Mouse (Mus musculus) lung, postnatal 4 days (tissue): Measurements from ENCODE around the gene Ankmy1.

Experiments used
- DNase-seq, 2 experiments: peaks; one replicate each; pipeline ENCODE4 v3.0.0; 2021

The Ankmy1 gene

DNA sequence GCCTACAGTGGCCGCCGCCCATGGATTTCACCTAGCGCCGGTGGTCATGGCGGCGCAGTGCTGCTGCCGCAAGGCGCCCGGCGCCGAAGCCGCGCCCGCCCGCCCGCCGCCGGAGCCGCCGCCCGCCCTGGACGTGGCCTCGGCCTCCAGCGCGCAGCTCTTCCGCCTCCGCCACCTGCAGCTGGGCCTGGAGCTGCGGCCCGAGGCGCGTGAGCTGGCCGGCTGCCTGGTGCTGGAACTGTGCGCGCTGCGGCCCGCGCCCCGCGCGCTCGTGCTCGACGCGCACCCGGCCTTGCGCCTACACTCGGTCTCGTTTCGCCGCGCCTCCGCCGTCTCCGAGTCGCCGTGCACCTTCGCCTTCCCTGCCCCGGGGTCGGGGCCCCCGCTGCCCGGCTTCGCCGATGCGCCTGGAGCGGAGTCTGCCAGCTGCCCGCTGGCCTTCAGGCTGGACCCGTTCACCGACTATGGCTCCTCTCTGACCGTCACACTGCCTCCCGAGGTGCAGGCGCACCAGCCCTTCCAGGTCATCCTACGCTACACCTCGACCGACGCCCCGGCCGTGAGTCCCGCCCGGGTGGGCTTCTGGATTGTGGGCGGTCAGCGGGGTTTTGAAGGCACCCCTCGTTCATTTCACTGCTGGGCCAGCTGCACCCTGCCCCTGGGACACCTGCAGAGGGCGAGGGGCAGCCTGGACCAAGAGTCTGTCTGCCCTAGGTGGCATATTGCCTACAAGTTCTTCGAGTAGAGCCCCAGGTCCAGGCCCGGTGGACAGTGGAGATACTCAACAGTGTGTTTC, 8.4 kb upstream of the Ankmy1 start:
- DNase-seq = peak; percentile 66 to 81

DNA sequence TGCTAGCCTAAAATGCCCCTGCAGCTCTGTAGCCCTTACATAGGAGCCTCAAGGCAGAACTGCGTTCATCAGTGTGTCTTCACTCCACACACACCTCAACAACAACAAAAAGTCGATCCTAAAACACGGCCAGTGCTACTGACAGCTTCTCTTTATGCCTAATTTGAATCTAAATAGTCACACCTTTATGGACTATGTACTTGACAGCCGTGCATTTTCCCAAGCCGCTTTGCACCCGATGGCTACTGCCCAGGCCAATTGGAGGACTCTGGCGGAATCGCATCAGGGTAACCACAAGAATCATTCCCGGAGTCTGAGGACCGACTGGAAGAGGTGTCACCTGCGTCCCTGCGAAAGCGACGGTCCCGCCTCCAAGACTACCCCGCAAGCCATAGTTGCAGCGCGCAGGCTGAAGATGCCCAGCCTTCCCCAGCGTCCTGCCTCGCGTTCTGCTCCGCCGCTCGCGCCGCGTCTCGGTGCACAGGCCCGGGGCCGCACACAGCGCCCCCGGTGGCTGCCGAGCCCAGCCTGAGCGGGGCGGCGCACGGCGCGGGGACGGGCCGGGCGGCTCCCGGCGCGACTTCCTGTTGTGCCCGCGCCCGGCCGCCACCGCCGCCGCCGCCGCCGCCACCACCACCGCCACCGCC, 7.7 kb upstream of the Ankmy1 start, which contains the start of gene Rnpepl1:
Gene Rnpepl1, plus strand, starts transcription at position 545 of the 647 bp plus-strand sequence.
- peak; percentile 85 to 90 for DNase-seq

DNA sequence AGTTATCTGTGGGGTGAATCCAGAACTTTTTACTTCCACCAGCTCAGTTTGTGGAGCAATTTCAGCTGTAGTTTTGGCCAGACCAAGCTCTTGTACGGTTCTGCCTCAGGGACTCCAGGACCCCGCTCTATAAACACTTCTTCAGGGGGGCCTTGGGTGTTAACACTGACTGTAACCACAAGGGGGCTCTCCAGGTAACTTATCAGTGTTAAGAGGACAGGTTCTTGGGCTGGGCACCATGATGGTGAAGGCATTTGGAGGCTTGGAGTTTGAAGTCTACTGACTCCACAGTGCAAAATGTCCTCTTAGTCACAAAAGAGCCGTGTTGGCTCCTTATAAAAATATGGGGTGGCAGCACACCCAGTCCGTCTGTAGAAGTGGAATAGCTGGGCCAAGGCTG, 6.4 kb upstream of the Ankmy1 start:
- DNase-seq = no peak

DNA sequence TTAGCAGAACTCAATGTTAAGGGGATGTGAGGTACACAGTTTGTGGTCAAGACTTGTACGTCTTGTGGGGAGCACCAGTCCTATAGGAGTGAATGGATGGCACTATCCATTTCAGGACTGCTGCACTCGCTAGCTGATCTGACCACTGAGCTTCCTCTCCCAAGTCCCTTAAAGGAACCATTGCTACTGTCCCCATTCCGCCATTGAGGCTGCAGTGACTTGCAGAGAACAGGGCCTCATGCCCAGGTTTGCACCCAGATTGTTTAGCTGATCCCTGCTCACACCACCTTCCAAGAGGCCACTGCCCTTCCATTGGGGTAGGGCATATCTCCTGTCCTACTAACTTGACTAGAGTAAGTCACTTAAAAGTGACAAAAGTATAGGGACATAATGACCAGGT, 6.0 kb upstream of the Ankmy1 start:
- DNase-seq = no peak

DNA sequence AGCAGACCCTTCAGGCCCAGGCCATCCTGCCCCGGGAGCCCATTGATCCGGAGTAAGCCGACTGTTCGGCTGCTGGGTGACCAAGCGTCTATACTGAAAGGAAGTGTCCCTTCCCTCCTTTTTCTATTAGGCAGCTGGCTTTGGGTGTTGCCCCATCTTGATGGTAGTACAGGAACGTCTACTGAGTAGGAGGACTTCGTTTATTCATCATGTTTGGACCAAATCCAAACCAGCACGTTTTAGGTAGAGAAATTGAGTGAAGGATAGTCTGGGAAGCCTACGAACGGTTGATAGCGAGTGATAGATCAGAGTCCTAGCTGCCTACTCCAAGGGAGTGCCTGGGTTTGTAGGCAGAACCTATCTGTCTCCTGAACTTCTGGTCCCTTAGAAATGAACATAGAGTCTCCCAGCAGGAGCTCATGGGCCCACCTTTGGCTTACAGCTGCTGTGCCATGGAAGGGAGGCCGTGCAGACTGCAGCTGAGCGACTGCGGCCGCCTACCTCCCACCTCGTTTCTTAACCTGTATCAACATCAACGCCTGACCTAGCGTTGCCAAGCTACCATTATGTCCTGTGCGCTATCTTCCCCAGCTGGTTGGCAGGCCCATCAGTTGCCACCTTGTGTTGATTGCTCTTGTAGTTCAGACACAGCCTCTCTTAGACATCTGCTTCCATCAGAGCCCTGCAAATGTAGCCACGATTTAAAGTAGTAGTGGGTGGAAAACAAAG, 5.1 kb upstream of the Ankmy1 start:
- DNase-seq = no peak

DNA sequence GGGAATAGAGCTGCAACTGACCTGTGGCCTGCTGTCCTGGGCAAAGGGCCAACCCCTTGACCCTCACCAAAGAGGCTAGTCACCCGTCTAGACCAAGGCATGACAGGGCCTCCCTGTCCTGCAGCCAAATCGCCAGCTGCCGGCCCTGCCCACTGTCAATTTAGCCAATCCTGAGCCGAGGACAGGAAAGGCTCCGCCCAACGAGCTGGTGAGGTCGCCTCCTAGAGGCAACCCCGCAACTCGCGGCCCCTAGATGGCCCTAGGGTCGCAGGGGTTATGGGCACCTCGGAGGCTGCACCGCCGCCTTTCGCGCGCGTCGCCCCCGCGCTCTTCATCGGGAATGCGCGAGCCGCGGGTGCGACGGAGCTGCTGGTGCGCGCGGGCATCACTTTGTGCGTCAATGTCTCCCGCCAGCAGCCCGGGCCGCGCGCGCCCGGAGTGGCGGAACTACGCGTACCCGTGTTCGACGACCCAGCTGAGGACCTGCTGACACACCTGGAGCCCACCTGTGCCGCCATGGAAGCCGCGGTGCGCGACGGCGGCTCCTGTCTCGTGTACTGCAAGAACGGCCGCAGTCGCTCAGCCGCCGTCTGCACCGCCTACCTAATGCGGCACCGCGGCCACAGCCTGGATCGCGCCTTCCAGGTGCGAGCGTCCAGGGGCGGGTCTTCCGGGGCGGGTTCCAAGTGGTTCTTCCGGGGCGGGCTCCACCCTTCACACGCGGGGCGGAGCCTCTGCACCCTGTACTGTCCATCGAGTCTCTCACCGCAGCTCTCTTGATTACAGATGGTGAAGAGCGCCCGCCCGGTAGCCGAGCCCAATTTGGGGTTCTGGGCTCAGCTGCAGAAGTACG, 4.3 kb upstream of the Ankmy1 start, which contains the start of gene Dusp28:
Gene Dusp28, plus strand, starts transcription at position 203 of the 853 bp plus-strand sequence.
- peak; percentile 91 to 96 for DNase-seq

DNA sequence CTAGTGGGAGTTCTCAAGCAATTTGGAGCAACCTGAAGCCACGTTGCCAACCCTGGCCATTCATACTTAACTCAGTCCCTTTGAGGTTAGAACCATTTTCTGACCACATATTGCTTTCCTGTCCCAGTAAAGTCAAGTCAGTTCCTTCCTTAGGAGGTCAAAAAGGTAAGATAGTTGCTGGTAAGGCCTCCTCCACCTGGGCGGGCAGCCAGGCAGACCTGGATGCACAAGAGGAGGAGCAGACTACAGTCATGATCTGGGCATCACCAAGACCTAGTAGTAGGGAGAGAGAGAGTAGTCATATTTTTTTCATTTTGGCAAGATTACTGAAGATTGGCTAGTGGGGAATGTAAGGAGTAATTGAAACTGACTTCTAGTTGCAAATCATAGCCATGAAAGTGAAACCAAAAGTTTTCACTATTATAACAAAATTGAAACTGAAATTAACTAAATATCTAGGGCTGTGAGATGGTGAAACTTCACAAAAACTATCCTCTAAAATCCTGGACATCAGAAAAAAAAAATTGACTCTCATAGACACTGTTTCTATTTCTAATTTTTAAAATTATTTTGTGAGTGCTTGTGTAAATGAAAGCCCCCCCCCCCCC, 3.1 kb upstream of the Ankmy1 start:
- DNase-seq = no peak

DNA sequence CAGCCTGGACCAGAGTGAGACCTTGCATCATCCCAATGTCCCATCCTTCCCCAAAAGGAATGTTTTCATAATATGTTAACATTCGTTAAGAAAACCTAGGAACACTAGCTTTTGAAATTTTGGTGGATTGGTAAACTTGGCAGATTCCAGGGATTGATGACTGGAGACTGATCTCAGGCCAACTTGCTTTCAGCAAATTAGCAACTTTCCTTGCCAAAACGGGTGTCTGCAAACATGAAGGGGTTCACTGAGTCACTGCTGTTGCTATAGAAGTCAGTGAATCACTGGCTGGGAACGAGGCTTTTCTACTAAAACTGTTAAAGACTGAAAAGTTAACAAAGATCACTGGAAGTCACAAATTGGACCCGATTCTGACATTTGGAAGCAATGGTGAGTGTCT, 921 bp upstream of the Ankmy1 start:
- peak in 1 of 2 experiments; percentile 16 for DNase-seq

DNA sequence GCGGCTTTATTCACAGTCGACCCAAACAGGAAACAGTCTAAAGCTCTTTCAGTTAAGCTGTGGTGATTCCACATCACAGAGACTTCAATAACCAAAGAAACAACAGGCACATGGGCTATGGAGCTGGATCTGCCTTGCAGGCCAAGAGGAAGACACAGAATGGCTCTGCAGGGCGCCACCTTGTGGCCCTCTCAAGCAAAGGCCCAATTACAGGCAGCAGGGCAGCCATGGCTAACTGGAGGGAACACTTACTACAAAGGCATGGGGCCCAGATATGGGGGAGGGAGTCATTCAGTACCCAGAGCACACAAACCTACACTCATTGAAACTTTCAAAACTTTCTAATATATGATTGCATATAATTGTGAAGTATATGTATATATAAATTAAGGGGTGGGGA, 7.6 kb downstream of the Ankmy1 start:
- peak; percentile 76 to 77 for DNase-seq

DNA sequence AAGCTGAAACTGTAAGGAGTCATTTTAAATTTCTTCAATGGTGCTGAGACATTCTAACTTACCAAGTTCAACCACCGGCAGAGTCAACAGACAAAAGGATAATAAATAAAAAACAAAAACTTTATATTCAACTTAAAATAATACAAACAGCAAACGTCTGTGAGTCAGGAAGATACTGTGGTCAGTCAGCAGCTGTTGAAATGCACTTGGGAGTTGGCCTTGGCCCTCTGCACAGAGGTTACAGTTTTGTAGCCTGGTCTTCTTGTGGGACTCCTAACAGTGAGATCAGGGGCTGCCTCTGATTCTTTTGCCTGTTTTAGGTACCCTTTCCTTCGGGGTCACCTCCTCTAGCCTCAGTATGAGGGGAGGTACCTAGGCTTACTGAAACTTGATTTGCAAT, 8.8 kb downstream of the Ankmy1 start:
- DNase-seq = no peak

DNA sequence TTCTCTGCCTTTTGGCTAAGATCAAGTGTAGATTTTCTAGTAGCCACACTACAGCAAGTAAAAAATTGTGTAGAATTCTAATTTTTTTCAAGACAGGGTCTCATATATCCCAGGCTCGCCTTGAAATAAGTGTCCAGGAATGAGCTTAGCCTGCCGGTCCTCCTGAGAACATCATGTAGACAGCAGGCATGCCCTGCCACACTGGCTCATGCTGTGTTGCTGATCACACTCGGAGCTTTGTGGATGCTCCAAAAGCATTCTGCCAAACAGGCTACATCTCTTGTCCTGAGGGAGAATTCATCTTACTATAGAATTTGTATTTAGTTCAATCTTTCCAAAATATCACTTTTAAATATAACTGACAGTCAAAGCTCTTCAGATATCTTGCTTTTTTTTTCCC, 9.9 kb downstream of the Ankmy1 start:
- no peak for DNase-seq

DNA sequence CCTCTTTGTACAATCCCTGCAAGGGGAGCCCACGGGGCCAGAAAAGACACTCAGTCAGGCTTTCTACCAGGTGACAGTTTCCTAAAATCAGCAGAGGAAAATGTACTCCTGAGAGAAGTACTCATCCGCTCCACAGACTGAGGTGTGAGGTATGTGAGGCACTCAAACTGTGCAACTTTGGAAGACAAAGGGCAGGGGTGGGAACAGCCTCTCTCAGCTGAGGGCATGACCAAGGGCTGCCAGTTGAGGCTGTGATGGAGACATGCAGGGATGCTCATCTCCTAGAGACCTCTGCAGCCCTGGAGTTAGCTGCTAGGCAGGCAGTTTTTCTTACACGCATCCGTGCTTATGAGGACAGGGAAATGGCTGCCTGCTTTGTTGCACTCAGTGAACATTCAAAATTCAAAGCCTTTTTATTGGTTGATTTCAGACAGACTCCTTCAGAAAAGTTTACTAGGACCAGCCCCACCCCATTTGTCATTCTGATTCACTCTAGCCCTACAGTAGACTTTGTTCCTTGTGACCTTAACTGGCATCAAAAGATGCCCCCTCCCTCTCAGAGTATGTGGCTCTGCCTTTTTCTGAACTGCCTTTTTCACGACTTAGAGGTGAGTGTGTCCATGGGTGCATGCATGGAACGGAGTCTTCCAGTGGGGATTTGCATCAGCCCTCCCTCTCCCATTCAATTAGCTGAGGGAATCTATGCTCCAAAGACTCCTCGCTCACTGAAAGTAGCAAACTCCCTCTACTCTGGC, 13.6 kb downstream of the Ankmy1 start:
- no peak for DNase-seq

DNA sequence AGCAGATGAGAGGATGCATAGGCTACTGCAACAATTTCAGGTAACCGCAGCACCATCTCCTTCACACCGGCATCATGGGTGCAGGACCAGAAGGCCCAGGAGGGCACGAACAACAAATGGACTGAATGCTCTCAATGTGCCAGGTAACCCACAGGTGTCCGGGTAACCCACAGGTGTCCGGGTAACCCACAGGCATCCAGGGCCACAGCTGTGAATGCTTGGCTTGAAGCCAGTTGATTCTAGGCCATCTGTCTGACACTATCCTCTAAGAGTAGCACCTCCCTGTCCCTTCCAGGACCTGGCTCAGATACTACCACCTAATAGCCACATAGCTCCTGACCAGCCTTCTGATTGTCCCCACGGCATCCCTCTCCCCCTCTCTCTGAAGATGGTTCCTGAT, 20.7 kb downstream of the Ankmy1 start:
- DNase-seq = no peak

DNA sequence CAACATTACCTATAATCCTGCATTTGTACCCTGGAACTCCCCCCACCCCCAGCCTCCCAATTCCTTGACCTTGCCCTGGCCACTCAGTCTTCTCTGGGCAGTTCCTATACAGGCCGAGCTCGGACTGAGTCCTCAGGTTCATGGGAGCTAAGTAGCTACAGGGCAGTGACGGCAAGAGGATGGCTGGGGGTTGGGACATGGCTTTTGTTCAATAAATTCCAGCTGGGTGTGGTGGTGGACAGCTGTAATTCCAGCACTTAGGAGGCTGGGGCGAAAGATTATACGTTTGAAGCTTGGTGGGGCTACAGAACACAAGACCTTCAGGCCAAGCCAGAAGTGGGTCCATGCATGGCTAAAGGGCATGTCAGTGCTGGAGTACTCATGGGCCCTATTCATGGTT, 22.6 kb downstream of the Ankmy1 start:
- DNase-seq = no peak

DNA sequence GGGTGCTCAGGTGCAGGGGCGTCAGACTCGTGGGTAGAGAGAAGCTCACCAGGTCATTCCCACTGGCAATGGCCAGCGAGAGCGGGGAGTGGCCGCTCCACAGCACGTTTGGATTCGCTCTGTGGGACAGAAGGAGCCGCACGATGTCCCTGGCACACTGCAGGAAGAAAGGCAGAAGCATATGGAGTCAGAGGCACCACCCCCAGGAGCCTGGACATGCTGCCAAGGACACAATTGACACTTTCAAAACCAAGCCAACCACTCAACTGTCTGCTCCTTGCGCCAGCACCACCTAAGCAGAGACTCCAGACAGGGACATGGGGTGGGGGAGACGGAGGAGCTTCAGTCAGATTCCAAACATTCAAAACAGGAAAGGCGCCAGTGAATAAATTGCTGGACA, 23.4 kb downstream of the Ankmy1 start:
- no peak for DNase-seq

DNA sequence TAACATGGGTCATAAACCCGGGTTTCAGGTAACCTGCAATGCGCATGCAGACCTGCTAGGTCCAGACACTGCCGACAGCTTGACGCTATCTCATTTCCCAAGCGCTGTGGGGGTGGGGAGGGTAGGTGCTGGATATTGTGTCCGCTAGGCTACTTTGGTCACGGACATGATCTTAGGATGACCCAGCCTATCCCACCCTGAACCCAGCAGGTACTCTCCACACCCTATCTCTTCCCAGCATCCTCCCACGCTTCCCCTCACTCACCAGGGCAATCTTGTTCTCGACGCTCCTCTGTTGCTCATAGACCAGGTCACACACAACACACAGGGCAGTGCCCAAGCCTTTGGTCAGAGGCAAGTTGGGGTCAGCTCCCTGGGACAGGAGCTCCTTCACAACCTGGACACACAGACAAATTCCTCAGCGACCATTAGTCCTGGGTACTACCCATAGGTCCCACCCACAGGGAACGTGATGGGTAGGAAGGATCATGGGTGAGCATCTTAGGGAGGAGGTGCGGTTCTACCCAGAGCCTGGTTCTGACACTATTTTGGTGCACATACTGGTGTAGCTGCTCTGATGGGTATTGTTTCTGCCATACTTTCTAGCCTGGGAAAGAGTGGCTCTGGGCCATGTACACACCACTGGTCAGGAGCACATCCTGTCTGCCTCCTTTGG, 24.5 kb downstream of the Ankmy1 start:
- DNase-seq = no peak

DNA sequence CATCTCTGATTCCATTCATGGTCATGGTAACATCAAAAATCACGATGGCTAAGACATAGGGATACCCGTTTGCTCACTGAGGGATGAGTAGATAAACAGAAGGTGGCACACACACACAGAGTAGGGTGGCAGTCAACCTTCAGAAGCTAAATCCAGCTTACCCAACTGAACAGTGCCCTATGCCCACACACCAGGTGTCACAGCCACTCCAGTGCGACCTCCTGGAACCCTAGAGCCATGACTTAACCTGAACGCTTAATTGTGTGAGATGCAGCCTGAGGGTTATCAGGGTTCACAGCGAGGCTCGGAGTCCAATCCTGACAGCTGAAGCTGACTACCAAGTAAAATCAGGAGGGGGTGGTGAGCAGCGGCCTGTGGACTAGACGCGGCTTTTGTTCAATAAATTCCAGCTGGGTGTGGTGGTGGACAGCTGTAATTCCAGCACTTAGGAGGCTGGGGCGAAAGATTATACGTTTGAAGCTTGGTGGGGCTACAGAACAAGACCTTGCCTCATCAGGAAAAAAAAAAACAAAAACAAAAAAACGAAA, 25.2 kb downstream of the Ankmy1 start:
- no peak for DNase-seq

DNA sequence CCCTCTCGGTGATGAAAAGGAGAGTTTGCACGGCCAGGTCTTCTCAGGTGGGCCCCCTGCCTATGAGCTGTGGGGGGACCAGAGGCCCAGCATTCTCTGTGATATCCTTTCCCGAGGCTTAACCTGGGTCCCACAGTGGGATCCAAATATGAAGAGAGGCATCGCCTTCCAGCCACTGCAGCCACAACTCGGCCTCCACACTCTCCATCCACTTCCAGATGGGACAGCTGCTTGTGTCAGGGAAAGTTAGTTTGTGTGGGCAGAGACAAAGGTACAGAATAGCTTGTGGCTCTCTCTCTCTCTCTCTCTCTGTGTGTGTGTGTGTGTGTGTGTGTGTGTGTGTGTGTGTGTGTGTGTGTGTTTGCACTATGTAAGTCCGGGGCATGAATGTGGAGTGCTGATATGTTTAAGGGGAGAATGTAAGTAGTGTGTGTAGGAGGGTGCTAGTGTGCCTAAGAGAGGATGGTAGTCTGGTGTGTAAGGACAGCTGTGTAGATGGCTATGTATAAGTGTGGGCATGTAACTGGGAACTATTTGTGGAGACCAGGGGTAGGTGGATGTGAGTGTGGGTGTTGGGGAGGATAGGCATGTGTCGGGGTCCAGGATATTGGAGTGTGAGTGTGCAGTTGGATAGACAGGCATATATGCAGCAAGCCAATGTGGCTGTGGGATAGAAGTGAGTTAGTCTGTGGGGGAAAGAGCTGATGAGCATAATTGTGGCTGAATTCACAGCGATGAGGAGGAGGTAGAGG, 27.2 kb downstream of the Ankmy1 start:
- DNase-seq = no peak

DNA sequence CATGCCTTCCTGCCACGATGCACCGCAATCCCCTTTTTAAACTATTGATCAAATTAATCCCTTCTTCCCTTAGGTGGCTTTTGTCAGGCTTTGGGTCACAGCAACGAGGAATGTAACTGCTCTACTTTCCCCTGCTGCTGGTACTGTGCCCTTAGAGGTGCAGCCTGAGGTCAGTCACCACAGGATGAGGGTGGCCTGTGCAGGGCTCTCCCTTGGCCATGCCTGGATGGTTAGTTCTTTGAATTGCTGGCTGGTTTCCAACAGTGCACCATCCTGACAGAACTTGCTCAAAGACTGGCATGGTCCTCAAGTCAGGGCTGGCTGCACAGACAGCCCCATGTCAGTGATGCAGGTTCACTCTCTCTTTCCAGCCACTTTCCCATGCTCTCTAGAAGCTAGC, 28.7 kb downstream of the Ankmy1 start:
- DNase-seq = no peak

DNA sequence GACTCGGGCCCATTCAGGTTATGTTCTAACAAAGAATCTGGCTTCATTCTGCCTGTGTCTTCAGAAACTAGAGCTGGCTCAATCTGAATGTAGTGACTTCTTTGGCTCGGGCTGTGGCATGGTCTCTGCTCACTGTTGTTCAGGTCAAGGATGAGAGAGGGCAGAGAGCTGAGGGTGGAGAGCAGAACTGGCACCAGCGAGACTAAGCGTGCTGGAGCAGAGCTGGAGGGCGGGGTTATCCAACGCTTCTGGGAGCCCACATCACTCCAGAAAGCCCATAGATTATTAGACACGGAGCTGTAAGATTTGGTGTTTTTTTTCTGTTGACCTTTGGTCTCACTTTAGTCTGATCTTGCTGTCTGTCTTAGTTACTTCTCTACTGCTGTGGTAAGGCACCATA, 30.0 kb downstream of the Ankmy1 start:
- DNase-seq = no peak
